Mouse (Mus musculus): ENCODE measurements around the gene Cyp4f17. TPM values are rescaled to one million over a fixed set of nuclear protein-coding genes. Genes with fewer than 3 reads are reported as not detected.

The Cyp4f17 gene
- polyA plus RNA-seq (2015; fragmentation: Nextera tagmentation; extraction: Ambion mirVana) = 5.0 and 5.2 TPM in 2 replicates

DNA sequence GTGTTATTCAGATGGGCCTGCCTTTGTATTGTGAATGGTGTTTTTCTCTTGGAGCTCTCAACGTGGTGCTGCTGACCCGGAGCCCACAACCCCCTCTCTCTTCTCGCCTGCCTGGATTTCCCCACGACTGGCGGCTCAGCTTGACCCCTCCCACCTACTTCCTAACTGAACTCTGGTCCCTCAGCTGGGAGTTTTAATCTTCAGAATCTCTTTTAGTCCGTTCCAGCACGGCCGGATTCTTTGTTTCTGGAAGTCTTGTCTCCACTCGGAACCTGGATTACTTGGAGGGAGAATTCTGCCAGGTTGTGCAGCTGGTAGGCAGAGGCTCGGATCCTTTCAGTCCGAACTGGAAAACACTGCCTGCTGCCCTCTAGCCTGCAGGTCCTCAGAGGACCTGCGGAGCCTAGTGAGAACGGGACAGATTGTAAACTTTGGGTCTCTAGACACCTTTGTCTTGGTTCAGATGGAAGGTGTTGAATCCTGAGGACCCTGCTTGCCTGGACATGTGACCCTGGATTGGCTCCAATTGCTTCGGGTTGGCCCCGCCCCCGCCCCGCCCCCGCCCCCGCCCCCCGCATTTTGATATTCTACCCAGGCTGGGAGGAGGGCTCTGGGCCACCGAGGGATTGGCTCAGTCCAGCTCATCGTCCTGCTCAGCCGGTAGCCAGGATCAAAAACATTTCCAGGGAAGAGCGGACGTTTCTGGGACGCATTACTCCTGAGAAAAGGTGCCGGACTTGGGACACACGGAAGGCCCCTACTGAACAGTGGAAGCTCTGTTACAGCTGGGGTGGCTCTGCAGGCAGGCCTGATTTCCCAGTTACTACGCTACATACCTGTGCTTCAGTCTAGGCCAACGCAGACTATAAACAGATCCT lies at the start of gene Cyp4f17:
Gene Cyp4f17, plus strand, starts transcription at position 200 of the 878 bp plus-strand sequence.
- TF ChIP-seq CTCF (IDR thresholded peaks at IDR 0.05) = no peak
- ATAC-seq (peak; percentile 91), DNase-seq (ENCODE audit: low spot score) (peak; percentile 55)
- no peaks in the 10 kb centered on the region for H3K27me3 ChIP-seq (replicated peaks; ENCODE audit: insufficient read depth, low read length)
- H3K27ac ChIP-seq (ENCODE audit: low read length) = peak within 1 kb of the TSS; percentile 26; the same call in 1 of the 2 replicates
- no peaks in the 10 kb centered on the region for H3K36me3 ChIP-seq (ENCODE audit: insufficient read depth, low read length)
- no peaks in the 10 kb centered on the region for H3K4me1 ChIP-seq (ENCODE audit: insufficient read depth, low read depth, low read length)
- peak within 1 kb of the TSS; percentile 46; the same call in 1 of the 2 replicates for H3K9ac ChIP-seq (replicated peaks; ENCODE audit: low read depth)
- 2% methylated on average over 30 of the region's 30 CpGs for WGBS
- peak within 1 kb of the TSS; percentile 94 for H3K4me2 ChIP-seq (replicated peaks; ENCODE audit: low read depth, low read length)
- no peaks in the 10 kb centered on the region for H3K9me3 ChIP-seq (ENCODE audit: low read length)
- peak within 1 kb of the TSS; percentile 50 for H3K4me3 ChIP-seq (ENCODE audit: low read depth, low read length)

DNA sequence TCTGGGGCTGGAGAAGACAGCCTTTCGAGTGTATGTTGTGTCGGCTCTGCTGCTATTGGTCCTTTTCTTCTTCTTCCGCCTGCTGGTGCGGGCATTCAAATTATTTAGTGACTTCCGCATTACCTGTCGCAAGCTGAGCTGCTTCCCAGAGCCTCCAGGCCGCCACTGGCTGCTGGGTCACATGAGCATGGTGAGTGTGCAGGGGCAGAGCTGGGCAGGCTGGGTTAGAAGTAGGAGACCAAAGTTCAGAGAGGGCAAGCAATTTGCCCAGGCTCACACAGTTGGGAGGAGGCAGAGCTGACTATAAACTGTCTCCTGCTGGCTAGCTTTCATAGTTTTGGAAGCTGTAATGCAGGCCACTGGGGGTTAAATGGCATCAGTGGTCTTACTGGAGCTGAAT lies 37.4 kb upstream of the Cyp4f17 start:
- Histone ChIP-seq H3K27ac (ENCODE audit: low read length) (no peak overlapping the region), H3K4me3 (ENCODE audit: low read depth, low read length) (no peak overlapping the region), H3K9me3 (ENCODE audit: low read length) (no peaks in the 10 kb centered on the region), H3K4me1 (ENCODE audit: insufficient read depth, low read depth, low read length) (no peaks in the 10 kb centered on the region), H3K27me3 (replicated peaks; ENCODE audit: insufficient read depth, low read length) (no peaks in the 10 kb centered on the region), H3K36me3 (ENCODE audit: insufficient read depth, low read length) (no peaks in the 10 kb centered on the region), H3K9ac (replicated peaks; ENCODE audit: low read depth) (no peak overlapping the region), H3K4me2 (replicated peaks; ENCODE audit: low read depth, low read length) (no peak overlapping the region)
- DNase-seq (ENCODE audit: low spot score) = no peak
- no peak for ATAC-seq
- TF ChIP-seq CTCF (IDR thresholded peaks at IDR 0.05) = no peak
- no peak for TF ChIP-seq EP300 (IDR thresholded peaks at IDR 0.05)
- 47% methylated on average over 7 of the region's 7 CpGs for WGBS

DNA sequence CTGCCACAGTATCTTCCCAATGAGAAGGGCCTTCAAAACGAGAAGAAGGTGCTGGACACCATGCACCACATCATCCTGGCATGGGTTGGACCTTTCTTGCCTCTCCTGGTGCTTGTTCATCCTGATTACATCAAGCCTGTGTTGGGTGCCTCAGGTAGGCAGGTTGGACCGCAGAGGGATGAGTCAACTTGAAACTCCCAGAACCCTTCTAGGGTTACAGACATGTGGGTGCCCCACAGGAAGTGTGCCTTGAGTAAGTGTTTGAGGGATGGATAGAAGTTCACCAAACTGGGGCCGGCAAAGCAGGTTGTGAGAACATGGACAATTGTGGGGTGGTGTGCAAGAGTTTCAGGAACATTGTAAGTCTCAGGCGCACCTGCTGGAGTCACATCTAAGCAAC lies 35.1 kb upstream of the Cyp4f17 start:
- no peak overlapping the region for H3K9ac ChIP-seq (replicated peaks; ENCODE audit: low read depth)
- no peaks in the 10 kb centered on the region for H3K9me3 ChIP-seq (ENCODE audit: low read length)
- TF ChIP-seq EP300 (IDR thresholded peaks at IDR 0.05) (no peak), CTCF (IDR thresholded peaks at IDR 0.05) (no peak)
- H3K27ac ChIP-seq (ENCODE audit: low read length) = no peak overlapping the region
- ATAC-seq = no peak
- H3K27me3 ChIP-seq (replicated peaks; ENCODE audit: insufficient read depth, low read length) = no peaks in the 10 kb centered on the region
- no peaks in the 10 kb centered on the region for H3K4me1 ChIP-seq (ENCODE audit: insufficient read depth, low read depth, low read length)
- H3K4me3 ChIP-seq (ENCODE audit: low read depth, low read length) = no peak overlapping the region
- 77% methylated on average over 4 of the region's 4 CpGs for WGBS
- H3K36me3 ChIP-seq (ENCODE audit: insufficient read depth, low read length) = no peaks in the 10 kb centered on the region
- H3K4me2 ChIP-seq (replicated peaks; ENCODE audit: low read depth, low read length) = no peak overlapping the region
- DNase-seq (ENCODE audit: low spot score) = no peak

DNA sequence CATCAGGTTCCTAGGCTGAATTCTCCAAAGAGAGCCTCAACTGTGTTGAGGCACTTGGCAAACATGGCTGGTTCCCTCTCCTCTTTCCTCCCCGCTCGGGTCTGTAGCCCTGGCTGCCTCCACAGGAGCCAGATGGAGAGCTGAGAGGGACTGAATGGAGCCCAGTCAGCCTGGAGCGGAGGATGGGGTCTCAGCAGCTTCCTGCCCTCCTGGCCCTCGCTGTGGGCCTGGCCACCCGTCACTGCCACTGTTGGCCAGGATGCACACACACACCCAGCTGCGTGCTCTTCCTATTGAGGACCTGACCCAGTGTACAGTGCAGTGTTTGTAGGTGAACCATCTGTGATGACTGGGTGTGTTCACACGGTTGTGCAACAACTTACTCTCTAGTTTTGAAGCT lies 33.7 kb upstream of the Cyp4f17 start:
- no peak for TF ChIP-seq EP300 (IDR thresholded peaks at IDR 0.05)
- TF ChIP-seq CTCF (IDR thresholded peaks at IDR 0.05) = no peak
- no peak for ATAC-seq
- 48% methylated on average over 7 of the region's 7 CpGs for WGBS
- H3K9me3 ChIP-seq (ENCODE audit: low read length) = no peaks in the 10 kb centered on the region
- no peak for DNase-seq (ENCODE audit: low spot score)
- no peaks in the 10 kb centered on the region for H3K36me3 ChIP-seq (ENCODE audit: insufficient read depth, low read length)
- no peak overlapping the region for H3K4me3 ChIP-seq (ENCODE audit: low read depth, low read length)
- no peak overlapping the region for H3K9ac ChIP-seq (replicated peaks; ENCODE audit: low read depth)
- H3K4me2 ChIP-seq (replicated peaks; ENCODE audit: low read depth, low read length) = no peak overlapping the region
- H3K27ac ChIP-seq (ENCODE audit: low read length) = no peak overlapping the region
- H3K4me1 ChIP-seq (ENCODE audit: insufficient read depth, low read depth, low read length) = no peaks in the 10 kb centered on the region
- no peaks in the 10 kb centered on the region for H3K27me3 ChIP-seq (replicated peaks; ENCODE audit: insufficient read depth, low read length)

DNA sequence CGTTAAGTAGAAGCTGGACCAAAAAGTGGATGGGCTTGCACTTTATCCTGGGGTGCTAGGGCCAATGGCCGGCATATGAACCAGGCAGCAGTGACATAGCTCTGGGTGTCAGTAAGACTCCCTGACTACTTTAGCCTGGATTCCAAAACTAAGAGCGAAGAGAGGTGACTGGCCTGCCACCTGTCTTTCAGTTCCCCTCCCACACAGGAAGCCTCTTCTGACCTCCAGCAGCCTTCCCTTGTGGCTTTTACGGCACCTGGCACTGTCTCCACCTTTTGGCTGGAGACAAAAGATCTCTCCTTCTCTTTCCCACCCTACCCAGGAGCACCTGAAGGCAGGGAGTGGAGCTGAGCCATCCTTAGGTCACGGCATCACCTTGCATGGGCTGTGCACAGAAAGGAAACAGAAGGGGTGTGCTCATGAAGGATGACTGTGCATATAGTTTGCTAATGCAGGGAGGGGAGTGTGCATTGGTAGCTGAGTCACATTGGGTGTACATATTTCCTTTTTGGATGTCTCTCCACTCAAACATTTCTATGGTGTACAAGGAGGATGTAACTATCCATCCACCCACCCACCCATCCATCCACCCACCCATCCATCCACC lies 30.8 kb upstream of the Cyp4f17 start:
- Histone ChIP-seq H3K4me3 (ENCODE audit: low read depth, low read length) (no peak overlapping the region), H3K36me3 (ENCODE audit: insufficient read depth, low read length) (no peaks in the 10 kb centered on the region), H3K27me3 (replicated peaks; ENCODE audit: insufficient read depth, low read length) (no peaks in the 10 kb centered on the region; the same call in 1 of the 2 replicates), H3K4me2 (replicated peaks; ENCODE audit: low read depth, low read length) (no peak overlapping the region), H3K9me3 (ENCODE audit: low read length) (no peaks in the 10 kb centered on the region), H3K4me1 (ENCODE audit: insufficient read depth, low read depth, low read length) (no peaks in the 10 kb centered on the region), H3K27ac (ENCODE audit: low read length) (no peak overlapping the region), H3K9ac (replicated peaks; ENCODE audit: low read depth) (no peak overlapping the region)
- DNase-seq (ENCODE audit: low spot score) (no peak), ATAC-seq (no peak)
- 74% methylated on average over 5 of the region's 5 CpGs for WGBS
- TF ChIP-seq EP300 (IDR thresholded peaks at IDR 0.05) (no peak), CTCF (IDR thresholded peaks at IDR 0.05) (no peak)

DNA sequence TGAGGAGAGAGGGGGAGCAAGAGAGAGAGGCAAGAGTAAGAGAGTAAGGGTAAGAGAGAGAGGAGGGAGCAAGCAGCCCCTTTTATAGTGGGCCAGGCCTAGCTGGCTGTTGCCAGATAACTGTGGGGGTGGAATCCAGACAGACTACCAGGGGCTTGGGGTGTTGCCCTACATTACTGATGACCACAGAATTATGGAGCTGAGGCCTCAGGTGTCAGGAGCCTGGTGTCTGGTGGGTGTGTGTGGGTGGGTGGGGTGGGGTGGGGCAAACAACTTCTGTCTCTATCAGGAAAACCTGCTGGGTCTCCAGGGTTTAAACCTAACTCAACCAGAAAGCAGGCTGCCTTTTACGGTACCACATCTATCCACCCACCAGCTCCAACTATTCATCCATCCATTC lies 28.6 kb upstream of the Cyp4f17 start:
- H3K36me3 ChIP-seq (ENCODE audit: insufficient read depth, low read length) = no peaks in the 10 kb centered on the region
- no peaks in the 10 kb centered on the region; the same call in 1 of the 2 replicates for H3K27me3 ChIP-seq (replicated peaks; ENCODE audit: insufficient read depth, low read length)
- DNase-seq (ENCODE audit: low spot score) = no peak
- no peak for TF ChIP-seq EP300 (IDR thresholded peaks at IDR 0.05)
- no peak for TF ChIP-seq CTCF (IDR thresholded peaks at IDR 0.05)
- ATAC-seq = no peak
- H3K9ac ChIP-seq (replicated peaks; ENCODE audit: low read depth) = no peak overlapping the region
- H3K27ac ChIP-seq (ENCODE audit: low read length) = no peak overlapping the region
- no peaks in the 10 kb centered on the region for H3K4me1 ChIP-seq (ENCODE audit: insufficient read depth, low read depth, low read length)
- WGBS = 96% methylated on average over 1 of the region's 1 CpGs
- H3K4me3 ChIP-seq (ENCODE audit: low read depth, low read length) = no peak overlapping the region
- no peaks in the 10 kb centered on the region for H3K9me3 ChIP-seq (ENCODE audit: low read length)
- no peak overlapping the region for H3K4me2 ChIP-seq (replicated peaks; ENCODE audit: low read depth, low read length)

All from lung, postnatal 0 days (tissue).